Mouse (Mus musculus) neural tube, postnatal 0 days (tissue): ENCODE results near the gene Zzz3. TPM values are rescaled to one million over a fixed set of nuclear protein-coding genes. Genes with fewer than 3 reads are reported as not detected.

Experiments
- polyA plus RNA-seq: library from polyadenylated mRNA; unstranded; fragments of >200 nt; fragmentation: Nextera tagmentation; extraction: Ambion mirVana; gene quantifications from 2 replicates; pipeline ENCODE4 v1.2.1, GENCODE M21; 2015

Zzz3 gene
- 20.9 and 22.3 TPM in 2 replicates for polyA plus RNA-seq

GRCm38 (mm10) chr3:152395350-152396277 is at the start of gene Zzz3:
Gene Zzz3, plus strand, starts transcription at chr3:152395473.

GRCm38 (mm10) chr3:152345732-152346632 is 49.3 kb upstream of the Zzz3 start, which contains the start of gene Usp33:
Gene Usp33, plus strand, starts transcription at chr3:152346478.

Other genes with a start within 250 kb of the Zzz3 start
- 13.4 and 14.8 TPM in 2 replicates for gene Gipc2, start 229.2 kb upstream of the Zzz3 start, polyA plus RNA-seq
- 51.8 and 52.5 TPM in 2 replicates for gene Dnajb4, start 185.2 kb upstream of the Zzz3 start, polyA plus RNA-seq
- gene Fubp1, start 185.1 kb upstream of the Zzz3 start, polyA plus RNA-seq = 106 and 114 TPM in 2 replicates
- 2.9 and 3.6 TPM in 2 replicates for gene Nexn, start 129.1 kb upstream of the Zzz3 start, polyA plus RNA-seq
- 17.6 and 18.4 TPM in 2 replicates for gene Miga1, start 55.1 kb upstream of the Zzz3 start, polyA plus RNA-seq
- 58.4 and 60.3 TPM in 2 replicates for gene Usp33, start 49.0 kb upstream of the Zzz3 start, polyA plus RNA-seq